Mouse (Mus musculus) liver, postnatal 0 days (tissue): ENCODE results near the gene Uri1. TPM values are rescaled to one million over a fixed set of nuclear protein-coding genes. Genes with fewer than 3 reads are reported as not detected.

Experiments used
- ATAC-seq: fragments of 200-750 bp; cut with Nextera tagmentation; 2 replicates; pipeline ENCODE4 v1.8.0; 2017; ENCODE audit warnings: mild to moderate bottlenecking, moderate library complexity
- DNase-seq: peaks from one replicate; pipeline ENCODE4 v3.0.0-alpha.2; 2016
- H3K27ac ChIP-seq: fragments of 300-500 bp; sonication (generic); 2 replicates; pipeline ENCODE4 v1.5.1; 2014; ENCODE audit warnings: antibody characterized with exemption, moderate library complexity, mild to moderate bottlenecking, low read depth
- H3K27me3 ChIP-seq: fragments of 300-500 bp; sonication (generic); 2 replicates; pipeline ENCODE4 v1.6.1; 2014; ENCODE audit warnings: low read length, control low read depth, mixed read lengths; ENCODE audit not compliant: insufficient read depth
- H3K36me3 ChIP-seq: fragments of 300-500 bp; sonication (generic); replicated peaks from 2 replicates; pipeline ENCODE4 v1.6.1; 2014; ENCODE audit warnings: mild to moderate bottlenecking, control low read depth, low read length, moderate library complexity, mixed read lengths; ENCODE audit not compliant: insufficient read depth
- H3K4me1 ChIP-seq: fragments of 300-500 bp; sonication (generic); 2 replicates; pipeline ENCODE4 v1.6.1; 2014; ENCODE audit warnings: antibody characterized with exemption, mild to moderate bottlenecking, control low read depth; ENCODE audit not compliant: insufficient read depth
- H3K4me2 ChIP-seq: fragments of 300-500 bp; sonication (generic); 2 replicates; pipeline ENCODE4 v1.6.1; 2014; ENCODE audit warnings: low read depth, mild to moderate bottlenecking, low read length, moderate library complexity, mixed read lengths
- H3K4me3 ChIP-seq: fragments of 300-500 bp; sonication (generic); 2 replicates; pipeline ENCODE4 v1.5.1; 2014; ENCODE audit warnings: low read depth, low read length
- H3K9ac ChIP-seq: fragments of 300-500 bp; sonication (generic); replicated peaks from 2 replicates; pipeline ENCODE4 v1.6.1; 2014; ENCODE audit warnings: mild to moderate bottlenecking, moderate library complexity
- H3K9me3 ChIP-seq: fragments of 300-500 bp; sonication (generic); 2 replicates; pipeline ENCODE4 v1.6.1; 2016; ENCODE audit warnings: mild to moderate bottlenecking, control low read depth, low read length, mixed read lengths
- CTCF ChIP-seq: sonication (generic); IDR thresholded peaks from 2 replicates; pipeline ENCODE4 v1.5.1; 2016; ENCODE audit warnings: antibody characterized with exemption, low read depth
- EP300 ChIP-seq: IDR thresholded peaks from 2 replicates; pipeline ENCODE4 v1.6.1; 2016; ENCODE audit warnings: antibody characterized with exemption, low read depth, mild to moderate bottlenecking
- WGBS: fragments of 180-500 bp; shearing (Covaris S2); extraction: QIAGEN DNeasy Blood & Tissue Kit; methylation state at CpG from one replicate; pipeline ENCODE4 v1.1.7; 2014; ENCODE audit not compliant: insufficient replicate concordance; 5-methylcytosine and 5-hydroxymethylcytosine counted together
- polyA plus RNA-seq: library from polyadenylated mRNA; unstranded; fragments of >200 nt; fragmentation: Nextera tagmentation; extraction: Ambion mirVana; gene quantifications from 2 replicates; pipeline ENCODE4 v1.2.1, GENCODE M21; 2015

Gene Uri1
- polyA plus RNA-seq, 1 experiment from 2014 or later = 15.1 TPM

- H3K27ac ChIP-seq = no peak overlapping the region
- no peaks in the 10 kb centered on the region for H3K4me1 ChIP-seq
- no peak overlapping the region for H3K9ac ChIP-seq
- ATAC-seq (no peak), DNase-seq (no peak)
- H3K9me3 ChIP-seq = no peaks in the 10 kb centered on the region
- H3K36me3 ChIP-seq = no peaks in the 10 kb centered on the region
- TF ChIP-seq CTCF = no peak
- no peak for TF ChIP-seq EP300
- WGBS = 92% methylated on average over 9 of the region's 9 CpGs
- H3K4me2 ChIP-seq = no peak overlapping the region
- no peaks in the 10 kb centered on the region for H3K27me3 ChIP-seq
- H3K4me3 ChIP-seq = no peak overlapping the region
Measured at GRCm38 (mm10) chr7:37910161-37910560, 113.2 kb downstream of the Uri1 start.

Other genes starting within 250 kb of the Uri1 start
- not detected in 2 replicates for gene Zfp536, start 249.9 kb downstream of the Uri1 start, polyA plus RNA-seq
- gene Ccne1, start 84.0 kb upstream of the Uri1 start, polyA plus RNA-seq = 31.1 and 32.4 TPM in 2 replicates
- 76.6 and 78.1 TPM in 2 replicates for gene 1600014C10Rik, start 159.7 kb upstream of the Uri1 start, polyA plus RNA-seq
- 0.57 and 0.58 TPM in 2 replicates for gene Plekhf1, start 204.5 kb upstream of the Uri1 start, polyA plus RNA-seq
- gene Pop4, start 247.9 kb upstream of the Uri1 start, polyA plus RNA-seq = 10.7 and 11.2 TPM in 2 replicates